Mouse (Mus musculus) midbrain, embryonic 11.5 days (tissue): Measurements from ENCODE around the gene Fnip2. TPM values are rescaled to one million over a fixed set of nuclear protein-coding genes. Genes with fewer than 3 reads are reported as not detected.
"Not testable (repeated sequence)": the region's sequence is repeated elsewhere in the genome, so short reads cannot be mapped to it uniquely, and the experiment has no call there.

Experiments
- ATAC-seq: fragments of 200-750 bp; cut with Nextera tagmentation; 2 replicates; pipeline ENCODE4 v1.8.0; 2017; ENCODE audit warnings: moderate TSS enrichment, moderate library complexity; ENCODE audit not compliant: low FRiP score
- DNase-seq: peaks from one replicate; pipeline ENCODE4 v3.0.0; 2015; ENCODE audit warnings: low spot score; ENCODE audit errors: missing footprints
- H3K27ac ChIP-seq: fragments of 300-500 bp; sonication (generic); 2 replicates; pipeline ENCODE4 v1.5.1; 2014; ENCODE audit warnings: low read depth, low read length
- H3K27me3 ChIP-seq: fragments of 300-500 bp; sonication (generic); 2 replicates; pipeline ENCODE4 v1.6.1; 2014; ENCODE audit warnings: mild to moderate bottlenecking, low read length, moderate library complexity, mixed read lengths; ENCODE audit not compliant: control insufficient read depth, insufficient read depth
- H3K36me3 ChIP-seq: fragments of 300-500 bp; sonication (generic); 2 replicates; pipeline ENCODE4 v1.6.1; 2014; ENCODE audit warnings: mild to moderate bottlenecking, low read length, moderate library complexity, mixed read lengths; ENCODE audit not compliant: control insufficient read depth, insufficient read depth
- H3K4me1 ChIP-seq: fragments of 300-500 bp; sonication (generic); 2 replicates; pipeline ENCODE4 v1.6.1; 2014; ENCODE audit warnings: low read length; ENCODE audit not compliant: control insufficient read depth, insufficient read depth
- H3K4me2 ChIP-seq: fragments of 300-500 bp; sonication (generic); 2 replicates; pipeline ENCODE4 v1.6.1; 2014; ENCODE audit warnings: mild to moderate bottlenecking, moderate library complexity
- H3K4me3 ChIP-seq: fragments of 300-500 bp; sonication (generic); 2 replicates; pipeline ENCODE4 v1.5.1; 2014; ENCODE audit warnings: low read depth, low read length
- H3K9ac ChIP-seq: fragments of 300-500 bp; sonication (generic); 2 replicates; pipeline ENCODE4 v1.6.1; 2014; ENCODE audit warnings: low read length
- H3K9me3 ChIP-seq: fragments of 300-500 bp; sonication (generic); 2 replicates; pipeline ENCODE4 v1.6.1; 2016; ENCODE audit warnings: low read length; ENCODE audit not compliant: control insufficient read depth
- WGBS: fragments of 180-500 bp; shearing (Covaris S2); extraction: QIAGEN DNeasy Blood & Tissue Kit; methylation state at CpG from one replicate; pipeline ENCODE4 v1.1.7; 2014; 5-methylcytosine and 5-hydroxymethylcytosine counted together
- polyA plus RNA-seq: library from polyadenylated mRNA; unstranded; fragments of >200 nt; fragmentation: Nextera tagmentation; extraction: Ambion mirVana; gene quantifications from 2 replicates; pipeline ENCODE4 v1.2.1, GENCODE M21; 2014

The Fnip2 gene
- polyA plus RNA-seq, 1 experiment from 2014 or later, result 4.9 TPM

DNA sequence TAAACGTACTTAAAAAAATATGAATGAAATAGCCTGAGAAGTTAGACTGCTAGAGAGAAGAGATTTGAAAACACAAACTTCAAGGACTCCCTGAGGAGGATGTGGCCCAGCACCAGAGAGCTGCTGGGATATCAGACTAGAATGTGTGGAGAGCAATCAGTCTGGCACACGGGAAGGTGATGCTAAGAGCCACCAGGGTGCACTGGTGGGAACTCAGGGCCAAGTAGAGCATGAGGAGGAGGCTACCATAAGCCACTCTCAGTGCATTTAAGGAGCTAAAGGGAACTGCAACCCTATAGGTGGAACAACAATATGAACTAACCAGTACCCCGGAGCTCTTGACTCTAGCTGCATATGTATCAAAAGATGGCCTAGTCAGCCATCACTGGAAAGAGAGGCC lies 120.9 kb downstream of the Fnip2 start:
- WGBS, result 84% methylated on average over 3 of the region's 3 CpGs

DNA sequence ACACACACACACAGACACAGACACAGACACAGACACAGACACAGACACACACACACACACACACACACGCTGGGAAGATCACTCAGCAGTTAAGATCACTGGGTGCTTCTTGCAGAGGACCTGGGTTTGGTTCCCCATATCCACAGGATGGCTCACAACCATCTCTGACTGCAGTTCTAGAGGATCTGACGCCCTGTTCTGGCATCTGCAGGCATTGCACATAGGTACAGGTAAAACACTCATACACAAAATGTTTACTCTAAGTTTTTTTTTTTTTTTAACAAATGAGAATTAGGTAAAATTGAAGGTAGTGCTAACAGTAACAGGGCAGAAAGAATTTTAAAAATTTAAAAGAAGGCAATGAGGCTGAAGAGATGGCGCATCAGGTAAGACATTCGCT lies 121.5 kb downstream of the Fnip2 start:
- ATAC-seq (no peak), DNase-seq (no peak)
- Histone ChIP-seq H3K9me3 (0 out of 2 replicates have a peak, but pooled peaks cover 2% of the 10 kb centered on the region), H3K27me3 (no peaks in the 10 kb centered on the region), H3K4me1 (no peaks in the 10 kb centered on the region), H3K4me3 (no peak overlapping the region), H3K36me3 (no peaks in the 10 kb centered on the region), H3K9ac (no peak overlapping the region), H3K4me2 (no peak overlapping the region), H3K27ac (no peak overlapping the region)
- 90% methylated on average over 4 of the region's 4 CpGs for WGBS

More for the DNA sequence above, 120.9 kb downstream of the Fnip2 start:
- not testable (repeated sequence) for H3K4me3 ChIP-seq, ATAC-seq, H3K36me3 ChIP-seq, H3K9ac ChIP-seq, H3K9me3 ChIP-seq, H3K4me1 ChIP-seq, DNase-seq, H3K4me2 ChIP-seq, H3K27ac ChIP-seq, H3K27me3 ChIP-seq

DNA sequence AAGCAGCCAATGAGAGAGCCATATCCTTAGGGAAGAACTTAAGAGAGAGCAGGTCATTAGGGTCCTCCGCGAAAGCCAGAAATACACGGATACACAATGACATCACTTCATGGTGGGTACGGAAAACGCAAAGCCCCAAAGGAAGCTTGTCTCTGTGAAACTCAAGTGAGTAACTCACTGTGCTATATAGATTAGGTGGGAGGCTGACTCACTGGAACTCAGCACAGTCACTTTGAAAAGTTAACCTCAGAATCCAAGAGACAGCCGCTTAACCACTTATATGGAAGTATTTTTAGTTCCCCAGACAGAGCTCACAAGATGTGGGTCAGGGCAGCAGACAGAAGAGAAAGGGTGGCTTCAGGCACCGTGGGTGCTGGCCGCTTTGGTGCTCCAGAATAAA lies 122.6 kb downstream of the Fnip2 start:
- Histone ChIP-seq H3K27me3 (no peaks in the 10 kb centered on the region), H3K9me3 (0 out of 2 replicates have a peak, but pooled peaks cover 2% of the 10 kb centered on the region), H3K27ac (no peak overlapping the region), H3K4me1 (no peaks in the 10 kb centered on the region), H3K9ac (no peak overlapping the region), H3K36me3 (no peaks in the 10 kb centered on the region), H3K4me2 (no peak overlapping the region), H3K4me3 (no peak overlapping the region)
- ATAC-seq (no peak), DNase-seq (no peak)
- 78% methylated on average over 8 of the region's 8 CpGs for WGBS

DNA sequence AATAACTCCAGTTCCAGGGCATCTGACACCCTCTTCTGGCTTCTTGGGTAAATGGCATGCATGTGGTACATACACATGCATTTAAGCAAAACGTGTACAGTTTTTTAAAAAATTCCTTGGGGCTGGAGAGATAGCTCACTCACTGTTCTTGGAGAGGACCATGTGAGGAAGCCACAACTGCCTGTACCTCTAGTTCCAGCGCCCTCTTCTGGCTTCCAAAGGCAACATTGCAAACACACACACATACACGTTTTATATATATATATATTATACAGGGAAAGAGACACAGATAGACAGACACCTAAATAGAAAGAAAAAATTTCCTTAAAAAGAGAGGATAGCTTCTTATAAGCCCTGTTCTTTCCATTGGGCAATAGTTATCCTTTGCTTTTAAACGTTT lies 123.7 kb downstream of the Fnip2 start:
- Histone ChIP-seq H3K27ac (no peak overlapping the region), H3K27me3 (no peaks in the 10 kb centered on the region), H3K4me3 (no peak overlapping the region), H3K4me1 (no peaks in the 10 kb centered on the region), H3K36me3 (no peaks in the 10 kb centered on the region), H3K9ac (no peak overlapping the region), H3K9me3 (0 out of 2 replicates have a peak, but pooled peaks cover 2% of the 10 kb centered on the region), H3K4me2 (no peak overlapping the region)
- ATAC-seq (no peak), DNase-seq (no peak)
- 67% methylated on average over 4 of the region's 4 CpGs for WGBS

DNA sequence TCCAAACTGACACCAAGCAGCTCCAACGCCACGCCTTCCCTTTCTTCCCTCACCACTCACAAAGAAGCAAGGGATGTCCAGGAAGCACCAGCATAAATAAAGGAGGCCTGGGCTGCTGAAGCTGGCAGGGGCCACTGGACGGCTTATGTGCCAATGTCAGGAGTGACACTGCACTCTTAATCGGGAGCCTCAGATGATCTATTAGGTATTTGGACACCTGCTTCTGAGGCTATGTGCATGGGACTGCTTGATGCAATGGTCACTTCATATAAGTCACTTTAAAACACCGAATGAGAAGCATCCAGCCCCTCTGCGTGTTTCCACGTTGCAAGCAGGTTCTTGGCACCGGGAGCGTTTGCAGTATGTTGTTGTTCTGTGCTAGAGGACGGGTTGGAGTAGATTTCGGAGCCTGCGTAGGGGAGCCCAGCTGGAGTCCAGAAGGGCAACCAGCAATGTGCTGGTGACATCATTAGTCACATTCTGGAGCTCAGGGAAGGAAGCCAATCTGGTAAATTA lies 126.6 kb downstream of the Fnip2 start:
- 80% methylated on average over 12 of the region's 12 CpGs for WGBS
- no peak for ATAC-seq

DNA sequence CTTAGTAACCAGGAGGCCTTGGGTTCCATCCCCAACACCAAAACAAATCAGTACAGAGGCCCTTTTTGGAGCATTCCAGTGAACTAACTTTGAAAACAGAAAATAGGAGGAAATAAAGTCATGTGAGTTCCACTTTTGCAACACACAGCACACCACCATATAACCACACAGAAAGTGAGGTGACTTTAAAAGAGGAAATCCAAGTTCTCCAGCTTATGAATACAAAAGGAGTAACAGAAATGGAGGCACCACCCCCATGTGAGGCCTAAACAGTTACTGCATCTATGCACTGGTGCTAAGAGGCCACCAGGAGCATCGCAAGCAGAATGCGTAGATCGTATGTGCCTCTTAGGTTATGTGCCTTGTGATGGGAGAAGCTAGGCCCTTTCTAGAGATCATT lies 129.3 kb downstream of the Fnip2 start:
- DNase-seq, result no peak
- H3K36me3 ChIP-seq, result no peaks in the 10 kb centered on the region
- H3K27ac ChIP-seq, result no peak overlapping the region
- no peak overlapping the region for H3K4me3 ChIP-seq
- H3K27me3 ChIP-seq, result no peaks in the 10 kb centered on the region
- no peak overlapping the region for H3K4me2 ChIP-seq
- no peak overlapping the region for H3K9ac ChIP-seq
- no peak for ATAC-seq
- H3K4me1 ChIP-seq, result no peaks in the 10 kb centered on the region
- H3K9me3 ChIP-seq, result no peaks in the 10 kb centered on the region
- WGBS, result 97% methylated on average over 3 of the region's 3 CpGs

More for the DNA sequence above, 126.6 kb downstream of the Fnip2 start:
- H3K27me3 ChIP-seq, result no peaks in the 10 kb centered on the region
- H3K9me3 ChIP-seq, result 0 out of 2 replicates have a peak, but pooled peaks cover 2% of the 10 kb centered on the region
- H3K9ac ChIP-seq, result no peak overlapping the region
- no peaks in the 10 kb centered on the region for H3K36me3 ChIP-seq
- H3K4me3 ChIP-seq, result no peak overlapping the region
- H3K4me2 ChIP-seq, result no peak overlapping the region
- DNase-seq, result no peak
- no peaks in the 10 kb centered on the region for H3K4me1 ChIP-seq
- no peak overlapping the region for H3K27ac ChIP-seq

DNA sequence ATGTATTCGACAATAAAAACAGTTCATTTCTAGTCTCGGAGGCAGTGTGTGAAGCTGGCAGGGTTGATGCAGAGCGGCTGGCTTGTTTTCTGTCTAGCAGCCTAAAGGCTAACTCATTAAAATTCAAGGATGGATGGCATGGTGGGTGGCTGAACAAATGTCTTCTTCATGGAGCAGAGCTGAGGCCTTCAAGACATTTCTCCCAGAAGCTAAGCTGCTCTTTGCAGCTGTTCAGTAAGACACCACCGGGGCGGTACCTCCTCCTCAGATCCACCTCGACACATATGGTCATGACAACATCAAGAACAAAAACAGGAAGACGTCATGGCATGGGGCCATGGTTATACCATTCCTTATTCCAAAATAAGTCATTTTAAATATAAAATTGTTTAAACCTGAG lies 131.4 kb downstream of the Fnip2 start:
- 92% methylated on average over 7 of the region's 7 CpGs for WGBS
- DNase-seq (no peak), ATAC-seq (no peak)
- Histone ChIP-seq H3K9me3 (no peaks in the 10 kb centered on the region), H3K27ac (no peak overlapping the region), H3K4me2 (no peak overlapping the region), H3K4me1 (no peaks in the 10 kb centered on the region), H3K4me3 (no peak overlapping the region), H3K36me3 (no peaks in the 10 kb centered on the region), H3K27me3 (no peaks in the 10 kb centered on the region), H3K9ac (no peak overlapping the region)

DNA sequence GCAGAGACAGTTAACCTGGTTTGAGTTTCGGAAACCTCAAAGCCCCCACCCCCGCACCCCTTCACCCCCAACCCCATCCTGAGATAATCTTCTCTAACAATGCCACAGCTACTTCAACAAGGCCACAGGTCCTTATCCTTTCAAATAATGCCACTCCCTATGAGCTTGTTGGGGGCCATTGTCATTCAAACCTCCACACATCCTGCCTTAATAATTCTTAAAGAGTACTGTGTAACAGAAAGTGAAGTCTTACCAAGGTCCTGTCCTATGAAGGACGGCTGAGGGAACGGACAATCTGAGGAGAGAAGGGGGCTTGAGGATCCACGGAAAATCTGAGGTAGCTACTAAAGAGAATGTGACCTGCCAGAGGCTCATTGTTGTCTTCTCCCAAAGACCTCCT lies 132.6 kb downstream of the Fnip2 start:
- ATAC-seq, result no peak
- Histone ChIP-seq H3K4me1 (no peaks in the 10 kb centered on the region), H3K27me3 (no peaks in the 10 kb centered on the region), H3K9ac (no peak overlapping the region), H3K9me3 (no peaks in the 10 kb centered on the region), H3K4me3 (no peak overlapping the region), H3K4me2 (no peak overlapping the region), H3K27ac (no peak overlapping the region), H3K36me3 (no peaks in the 10 kb centered on the region)
- no peak for DNase-seq
- WGBS, result 20% methylated on average over 5 of the region's 5 CpGs

DNA sequence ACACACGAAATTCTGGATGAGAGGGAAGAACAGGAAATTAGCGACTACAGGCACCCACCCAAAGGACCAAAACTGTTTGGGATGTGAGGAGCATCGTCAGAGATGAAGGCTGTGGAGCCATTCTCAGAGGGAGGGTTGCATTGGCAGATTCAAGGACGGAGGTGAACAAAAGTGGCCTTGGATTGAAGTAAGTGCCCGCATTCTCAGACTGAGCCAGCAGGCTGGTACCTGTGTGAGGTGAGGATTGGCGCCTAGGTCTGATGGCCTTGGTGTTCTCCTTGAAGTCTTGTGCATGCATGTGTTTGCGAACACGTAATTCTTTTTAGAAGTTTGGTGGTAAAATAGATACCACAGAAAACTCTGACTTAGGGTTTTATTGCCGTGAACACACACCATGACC lies 133.2 kb downstream of the Fnip2 start:
- no peak overlapping the region for H3K4me2 ChIP-seq
- H3K4me3 ChIP-seq, result no peak overlapping the region
- WGBS, result 75% methylated on average over 9 of the region's 9 CpGs

More for the DNA sequence above, 133.2 kb downstream of the Fnip2 start:
- no peak for DNase-seq
- H3K27ac ChIP-seq, result no peak overlapping the region
- no peaks in the 10 kb centered on the region for H3K36me3 ChIP-seq
- H3K27me3 ChIP-seq, result no peaks in the 10 kb centered on the region
- ATAC-seq, result no peak
- no peak overlapping the region for H3K9ac ChIP-seq
- no peaks in the 10 kb centered on the region for H3K9me3 ChIP-seq
- no peaks in the 10 kb centered on the region for H3K4me1 ChIP-seq
